Mouse (Mus musculus): ENCODE measurements around the gene Ttc26.
"Not testable (repeated sequence)": the region's sequence is repeated elsewhere in the genome, so short reads cannot be mapped to it uniquely, and the experiment has no call there.

Ttc26 gene

DNA sequence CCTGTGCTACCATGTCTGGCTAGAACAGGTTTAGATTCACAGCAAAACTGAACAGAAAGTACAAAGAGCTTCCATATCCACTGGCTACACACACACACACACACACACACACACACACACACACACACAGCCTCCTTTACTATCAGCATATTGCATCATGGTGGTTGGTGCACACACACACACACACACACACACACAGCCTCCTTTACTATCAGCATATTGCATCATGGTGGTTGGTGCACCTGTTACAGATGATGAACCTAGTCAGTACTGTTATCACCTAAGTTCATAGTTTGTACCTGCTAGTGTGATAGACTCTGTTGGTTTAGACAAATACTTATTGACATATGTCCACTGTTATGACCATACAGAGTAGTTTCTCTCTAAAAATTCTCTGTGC lies 75.2 kb downstream of the Ttc26 start:
- not testable (repeated sequence) for DNase-seq (ENCODE audit: low spot score)

DNA sequence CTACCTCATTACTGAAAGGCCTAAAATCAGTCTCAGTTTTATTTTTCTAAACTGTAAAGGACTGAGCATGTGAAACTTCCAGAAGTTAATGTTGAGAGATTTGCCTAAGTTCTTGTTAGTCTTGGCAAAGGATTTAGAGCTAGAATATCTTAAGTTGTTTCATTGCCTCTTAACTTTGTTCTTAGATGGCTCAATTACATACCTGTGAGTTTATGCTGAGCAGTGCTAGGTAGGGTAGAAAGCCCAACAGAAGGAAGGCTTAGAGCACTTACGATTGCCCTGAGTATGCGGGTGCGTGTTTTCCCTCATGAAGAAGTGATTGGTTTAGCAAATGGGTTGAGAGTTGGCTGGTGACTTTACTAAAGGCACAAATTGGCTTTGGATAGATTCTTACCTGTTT lies 76.8 kb downstream of the Ttc26 start:
- no peak for DNase-seq (ENCODE audit: low spot score)

DNA sequence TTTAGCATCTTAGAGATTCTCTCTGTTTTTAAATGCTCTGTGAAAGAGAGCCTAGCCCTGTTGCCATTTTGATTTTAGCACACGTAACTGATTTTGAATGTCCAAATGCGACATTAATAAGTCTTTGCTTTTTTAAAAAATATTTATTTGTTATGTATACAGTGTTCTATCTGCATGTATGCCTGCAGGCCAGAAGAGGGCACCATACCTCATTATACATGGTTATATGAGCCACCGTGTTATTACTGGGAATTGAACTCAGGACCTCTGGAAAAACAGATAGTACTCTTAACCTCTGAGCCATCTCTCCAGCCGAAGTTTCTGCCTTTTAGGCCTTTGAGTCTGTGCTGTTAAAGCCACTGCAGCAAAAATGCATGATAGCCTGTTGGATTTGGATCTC lies 88.3 kb downstream of the Ttc26 start:
- no peak for DNase-seq (ENCODE audit: low spot score)

Measured in ovary, postnatal 14 days (tissue).